Mouse (Mus musculus) CH12F3 (cell line): Measurements from ENCODE around the gene 4921539E11Rik.

ENCODE experiments used
- in situ Hi-C: fragments of 300-500 bp; cut with MboI; formaldehyde crosslinking; loops from 2 replicates; pipeline ENCODE4 v1.14.3; 2020; ENCODE audit warnings: low sequenced_read_pairs

4921539E11Rik gene

GRCm38 (mm10) chr4:103247249-103247648 lies 43.4 kb downstream of the 4921539E11Rik start:
- in situ Hi-C loops = no loop called here

- in situ Hi-C loops = no loop called here
Observed at GRCm38 (mm10) chr4:103232156-103232555, 58.5 kb downstream of the 4921539E11Rik start.

GRCm38 (mm10) chr4:103222854-103223253 lies 67.8 kb downstream of the 4921539E11Rik start:
- in situ Hi-C loops = no loop called here

DNA sequence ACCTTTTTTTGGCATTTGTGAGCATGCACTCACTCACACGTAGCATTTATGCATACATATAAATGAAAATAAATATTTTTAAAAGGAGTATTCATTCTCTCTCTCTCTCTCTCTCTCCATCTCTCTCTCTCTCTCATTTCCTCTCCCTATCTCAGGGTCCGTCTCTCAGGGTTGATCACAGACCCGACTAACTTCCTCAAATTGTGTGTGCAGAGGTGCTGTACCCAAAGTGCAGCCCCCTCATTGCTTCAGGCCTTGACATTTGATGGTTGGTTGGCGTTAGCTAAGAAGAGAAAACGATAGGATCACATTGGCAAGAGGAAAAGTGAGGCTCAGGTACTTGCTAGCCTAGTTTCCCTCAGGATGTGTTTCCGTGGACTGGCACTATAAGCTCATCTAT lies 68.9 kb downstream of the 4921539E11Rik start:
- in situ Hi-C loops = no loop called here

DNA sequence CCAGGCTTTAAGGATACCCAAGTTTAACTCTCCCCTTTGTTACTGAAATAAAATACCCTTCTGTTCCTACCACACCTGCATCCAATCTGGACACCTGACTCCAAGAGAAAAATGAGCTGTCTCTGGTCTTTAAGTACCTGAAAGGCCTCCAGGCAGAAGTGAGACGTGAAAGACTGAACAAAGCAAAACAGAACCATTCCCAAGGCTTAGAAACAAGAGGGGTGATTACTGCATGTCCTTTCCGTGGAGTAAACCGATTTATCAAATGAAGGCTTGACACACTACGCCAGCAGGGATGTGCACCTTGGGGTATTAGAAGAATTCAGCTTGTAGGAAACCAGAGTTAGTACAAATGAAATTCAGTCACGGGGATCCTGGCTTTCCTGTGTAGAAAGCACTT lies 71.7 kb downstream of the 4921539E11Rik start:
- in situ Hi-C loops = no loop called here

- in situ Hi-C loops = no loop called here
Observed at GRCm38 (mm10) chr4:103216046-103216445, 74.6 kb downstream of the 4921539E11Rik start.

DNA sequence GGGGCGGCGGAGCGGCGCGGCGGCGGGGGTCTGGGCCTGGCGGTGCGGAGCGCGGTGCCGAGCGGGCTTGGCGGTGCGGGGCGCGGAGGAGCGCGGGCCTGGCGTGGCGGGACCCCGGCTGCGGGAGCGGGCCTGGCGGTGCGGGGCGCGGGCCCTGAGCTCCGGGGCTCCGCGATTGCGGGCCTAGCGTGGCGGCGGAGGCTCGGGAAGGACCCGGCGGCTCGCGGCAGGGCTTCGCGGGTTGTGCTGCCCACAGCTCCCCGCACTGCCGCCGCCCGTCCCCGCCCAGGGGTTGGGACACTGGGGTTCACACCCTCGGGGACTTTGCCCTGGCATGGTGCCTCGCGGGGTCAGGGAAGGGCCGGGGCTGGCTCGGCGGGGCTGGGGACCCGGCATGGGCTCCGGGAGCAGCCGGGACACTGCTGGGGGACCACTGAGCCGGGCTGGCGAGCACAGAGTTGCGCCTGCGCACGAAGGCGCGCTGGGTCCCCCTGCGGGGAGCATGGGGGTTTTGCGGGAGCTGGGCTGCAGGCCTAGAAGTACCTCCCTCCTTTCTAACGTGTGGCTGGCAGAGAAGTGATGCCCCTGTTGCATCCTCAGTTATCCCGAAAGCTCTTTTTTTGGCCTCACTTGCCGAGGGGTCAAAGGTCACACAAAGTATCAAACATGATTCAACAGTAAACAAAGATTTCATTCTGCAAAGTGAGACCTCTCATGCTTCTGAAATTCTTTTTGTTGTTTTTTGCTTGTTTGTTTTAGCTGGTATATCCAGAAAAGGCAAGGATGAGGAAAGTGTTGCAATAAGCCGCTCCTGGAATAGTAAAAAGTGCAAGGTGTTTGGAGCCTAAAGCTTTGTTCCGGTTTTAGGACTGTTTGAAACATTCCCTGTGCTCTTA lies 75.5 kb downstream of the 4921539E11Rik start, which contains the start of gene Slc35d1:
Slc35d1 (minus strand) TSS at position 240 of the 896 bp plus-strand sequence.
- in situ Hi-C loops = no loop called here

GRCm38 (mm10) chr4:103214498-103214924 lies 76.2 kb downstream of the 4921539E11Rik start:
- in situ Hi-C loops = no loop called here

- in situ Hi-C loops = no loop called here
Observed at GRCm38 (mm10) chr4:103213859-103214497, 76.7 kb downstream of the 4921539E11Rik start.

GRCm38 (mm10) chr4:103208553-103208952 lies 82.1 kb downstream of the 4921539E11Rik start:
- in situ Hi-C loops = no loop called here

GRCm38 (mm10) chr4:103203646-103204045 lies 87.0 kb downstream of the 4921539E11Rik start:
- in situ Hi-C loops = no loop called here

- in situ Hi-C loops = no loop called here
Observed at GRCm38 (mm10) chr4:103200046-103200445, 90.6 kb downstream of the 4921539E11Rik start.

DNA sequence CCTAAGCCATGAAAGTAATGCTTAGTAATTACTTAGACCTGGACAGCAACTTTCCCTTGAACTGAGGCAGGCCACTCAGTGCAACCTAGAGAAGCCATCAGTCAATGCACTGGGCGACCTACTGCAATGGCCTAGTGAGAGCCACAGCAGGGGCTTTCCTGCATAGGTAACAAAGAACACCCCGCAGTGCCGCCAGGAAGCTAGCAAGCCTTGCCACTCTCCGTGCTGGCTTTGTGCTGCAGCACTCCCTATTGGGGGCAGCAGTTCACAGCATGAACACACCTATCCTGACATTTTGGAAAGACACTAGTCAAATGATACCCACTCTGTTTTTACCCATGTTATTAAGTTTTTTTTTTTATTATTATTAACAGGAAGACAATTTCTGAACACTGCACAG lies 91.6 kb downstream of the 4921539E11Rik start:
- in situ Hi-C loops = no loop called here

GRCm38 (mm10) chr4:103197401-103197800 lies 93.3 kb downstream of the 4921539E11Rik start:
- in situ Hi-C loops = no loop called here

GRCm38 (mm10) chr4:103192421-103192820 lies 98.2 kb downstream of the 4921539E11Rik start:
- in situ Hi-C loops = no loop called here

GRCm38 (mm10) chr4:103188786-103189640 lies 101.7 kb downstream of the 4921539E11Rik start:
- in situ Hi-C loops = no loop called here
